32 mouse cellular contexts compared by ENCODE assay signal in genomic region chr1:83015329-83015879, GRCm38 (mm10). TPM values are rescaled to one million over a fixed set of nuclear protein-coding genes. Genes with fewer than 3 reads are reported as not detected.
DNase-seq lines count a peak whose midpoint lies in the region; TF ChIP-seq lines count a peak whose summit lies in the region.
"Had no signal": no experiment of that assay in that cellular context is flagged by ENCODE, and none has a peak within 500 bp of the region (broad histone marks: within the 10 kb centered on the region; RNA-seq: fewer than 3 reads in every experiment).

No protein-coding gene starts in this region.

- peak overlapping the region; percentile 63; the same call in 1 of the 2 replicates for H3K27ac ChIP-seq in CH12.LX (ENCODE audit: insufficient read depth, low read depth)
- H3K27ac ChIP-seq: embryonic facial prominence, embryonic 13.5 days; embryonic facial prominence, embryonic 15.5 days; forebrain, embryonic 10.5 days; forebrain, embryonic 13.5 days; forebrain, embryonic 15.5 days had no signal

- in situ Hi-C loops in CH12.LX (cut with MboI; ENCODE audit: low pct_ligation_motif_present, low pct_unique_long_range_greater_than_20kb, low sequenced_read_pairs) = no loop called here

- TF ChIP-seq EP300 in CH12.LX (IDR thresholded peaks at IDR 0.05; ENCODE audit: low read length) = no peak; the same call in 1 of the 2 replicates

- no peaks in the 10 kb centered on the region for H3K27me3 ChIP-seq in CH12.LX (replicated peaks)
- H3K27me3 ChIP-seq: embryonic facial prominence, embryonic 13.5 days; embryonic facial prominence, embryonic 15.5 days; forebrain, embryonic 13.5 days; forebrain, embryonic 15.5 days had no signal

- TF ChIP-seq POLR2A in CH12.LX (IDR thresholded peaks at IDR 0.05; ENCODE audit: low read depth, low read length) = no peak

- peak overlapping the region; percentile 34 for H3K4me2 ChIP-seq in CH12.LX (ENCODE audit: insufficient read depth, low read depth, poor library complexity, severe bottlenecking)
- H3K4me2 ChIP-seq: embryonic facial prominence, embryonic 13.5 days; embryonic facial prominence, embryonic 15.5 days; forebrain, embryonic 13.5 days; forebrain, embryonic 15.5 days had no signal

- peak overlapping the region; percentile 7; the same call in 1 of the 2 replicates for H3K9ac ChIP-seq in CH12.LX (ENCODE audit: insufficient read depth, low read depth)
- H3K9ac ChIP-seq: embryonic facial prominence, embryonic 13.5 days; embryonic facial prominence, embryonic 15.5 days; forebrain, embryonic 13.5 days; forebrain, embryonic 15.5 days; forebrain, postnatal 0 days had no signal

- H3K4me3 ChIP-seq in CH12.LX (replicated peaks in 1 of 3; ENCODE audit: low read depth in 2 of 3, low read length in 2 of 3, poor library complexity in 1 of 3) = no peak overlapping the region
- H3K4me3 ChIP-seq: embryonic facial prominence, embryonic 13.5 days; embryonic facial prominence, embryonic 15.5 days; erythroblast, embryonic 14.5 days; forebrain, embryonic 10.5 days; forebrain, embryonic 13.5 days; forebrain, embryonic 15.5 days had no signal

- peaks cover 7% of the 10 kb centered on the region for H3K9me3 ChIP-seq in CH12.LX (replicated peaks; ENCODE audit: low read length)
- H3K9me3 ChIP-seq: embryonic facial prominence, embryonic 13.5 days; embryonic facial prominence, embryonic 15.5 days; forebrain, embryonic 10.5 days; forebrain, embryonic 13.5 days; forebrain, embryonic 15.5 days had no signal

- peaks cover 2 to 14% of the 10 kb centered on the region in 2 experiments; a peak in 2 of 4 replicates for H3K4me1 ChIP-seq in CH12.LX (ENCODE audit: control insufficient read depth in 1 of 2, insufficient read depth in 2 of 2)
- H3K4me1 ChIP-seq: embryonic facial prominence, embryonic 13.5 days; embryonic facial prominence, embryonic 15.5 days; forebrain, embryonic 10.5 days; forebrain, embryonic 13.5 days; forebrain, embryonic 15.5 days had no signal

- H3K36me3 ChIP-seq in CH12.LX (replicated peaks in 1 of 2; ENCODE audit: control insufficient read depth in 1 of 2, insufficient read depth in 1 of 2, low read length in 1 of 2) = peaks cover 3 to 9% of the 10 kb centered on the region in 2 experiments
- H3K36me3 ChIP-seq: embryonic facial prominence, embryonic 13.5 days; embryonic facial prominence, embryonic 15.5 days; forebrain, embryonic 10.5 days; forebrain, embryonic 15.5 days had no signal

- no peak for TF ChIP-seq RAD21 in CH12.LX (IDR thresholded peaks at IDR 0.05; ENCODE audit: low read depth, low read length)

- DNase-seq in heart, adult 11 months = peak; percentile 40
- no peak for DNase-seq in heart, adult 8-10 months (ENCODE audit: low spot score)
- DNase-seq in kidney, adult 9 months = peak; percentile 34
- DNase-seq in kidney, postnatal 14 days = no peak
- peak; percentile 27 for DNase-seq in A20 (ENCODE audit: low read depth, low spot score)
- DNase-seq in CH12.LX (ENCODE audit: extremely low read depth) = no peak
- DNase-seq in ovary, postnatal 14 days (ENCODE audit: low spot score) = no peak
- no peak for DNase-seq in adrenal gland, postnatal 36 days
- DNase-seq: adrenal gland, adult 2 months; adrenal gland, postnatal 10 days; adrenal gland, postnatal 25 days; B cell, adult 2 months; cerebellum, adult 11 months; cerebellum, adult 18-20 months; cerebellum, adult 8-10 months; cerebellum, adult 9-11 months; cerebellum, postnatal 14 days; cerebellum, postnatal 36 days; embryo, embryonic 11 days; forebrain, postnatal 0 days had no signal

- H3K79me2 ChIP-seq in CH12.LX (replicated peaks; ENCODE audit: control insufficient read depth, extremely low read depth, insufficient read depth, poor library complexity, severe bottlenecking) = no peaks in the 10 kb centered on the region

- TF ChIP-seq CTCF in CH12.LX (conservative IDR thresholded peaks at IDR 0.05 in 1 of 2, IDR thresholded peaks at IDR 0.05 in 1 of 2; ENCODE audit: low read depth in 2 of 2, low read length in 2 of 2) = no peak

- dilution Hi-C loops in CH12.LX (cut with MboI; ENCODE audit: extremely low pct_ligation_motif_present, extremely low pct_unique_long_range_greater_than_20kb, low sequenced_read_pairs) = no loop called here

TF ChIP-seq in CH12.LX, 34 proteins besides CTCF, POLR2A, EP300 and RAD21:
- TF ChIP-seq SIN3A (IDR thresholded peaks at IDR 0.05; ENCODE audit: low read length) (0 out of 2 replicates have a peak, but pooled peaks have one; percentile 28), JUN (IDR thresholded peaks at IDR 0.05; ENCODE audit: insufficient read depth, low read depth, low read length) (peak; percentile 40), NRF1 (IDR thresholded peaks at IDR 0.05; ENCODE audit: low read depth, low read length) (peak; percentile 26; the same call in 1 of the 2 replicates), SMC3 (IDR thresholded peaks at IDR 0.05; ENCODE audit: low read depth, low read length) (no peak), RCOR1 (conservative IDR thresholded peaks at IDR 0.05; ENCODE audit: low read depth, low read length) (no peak), MYC (IDR thresholded peaks at IDR 0.05; ENCODE audit: low read depth, low read length) (peak; percentile 45; the same call in 1 of the 2 replicates), BHLHE40 (IDR thresholded peaks at IDR 0.05; ENCODE audit: low read depth, low read length) (no peak), NELFE (IDR thresholded peaks at IDR 0.05; ENCODE audit: low read depth, low read length) (no peak), E2F4 (IDR thresholded peaks at IDR 0.05; ENCODE audit: insufficient replicate concordance, low read depth, low read length) (no peak), ETS1 (conservative IDR thresholded peaks at IDR 0.05; ENCODE audit: low read depth, low read length) (0 out of 2 replicates have a peak, but pooled peaks have one; percentile 20), TCF12 (IDR thresholded peaks at IDR 0.05; ENCODE audit: low read depth, low read length) (peak; percentile 52), IRF4 (IDR thresholded peaks at IDR 0.05; ENCODE audit: low read depth, low read length) (peak; percentile 47; the same call in 1 of the 2 replicates), MEF2A (IDR thresholded peaks at IDR 0.05; ENCODE audit: borderline replicate concordance, low read depth, low read length) (peak; percentile 95), ELF1 (IDR thresholded peaks at IDR 0.05; ENCODE audit: low read depth, low read length) (no peak)

RNA-seq across cellular contexts. Expression of gene Gm47959, which starts 15.1 kb away (rescaled TPM):
- not detected for total RNA-seq in heart, adult 8-10 months (2022)
- not detected in 2 replicates for total RNA-seq in CH12.LX (2012; rRNA removed)
- total RNA-seq in CH12.LX (2014; rRNA removed) = not detected in 2 replicates
- not detected in 2 replicates for polyA plus RNA-seq in CH12.LX (2012; ENCODE audit: insufficient read length, low read depth)
- not detected for total RNA-seq in adrenal gland, postnatal 36 days (2021)
- total RNA-seq: adrenal gland, adult 2 months; adrenal gland, postnatal 10 days; adrenal gland, postnatal 25 days; common myeloid progenitor, adult 5-6 weeks; ES-E14; forebrain, postnatal 0 days; MEL had no signal
- polyA plus RNA-seq: adrenal gland, adult 2 months; brain, embryonic 14.5 days; CD4-positive, CD25-positive, alpha-beta regulatory T cell, adult 4 months; embryonic facial prominence, embryonic 11.5 days; embryonic facial prominence, embryonic 13.5 days; erythroblast, embryonic 14.5 days; forebrain, embryonic 10.5 days; forebrain, embryonic 13.5 days; forebrain, embryonic 15.5 days; forebrain, postnatal 0 days had no signal

RNA-seq across cellular contexts. Expression of gene Slc19a3, which starts 22.8 kb away (rescaled TPM):
- total RNA-seq in heart, adult 8-10 months (2022) = under 1 TPM; 0.12 to 0.63 (median 0.37) TPM
- total RNA-seq in CH12.LX (2012; rRNA removed) (1.5 and 3.1 TPM in 2 replicates), CH12.LX (2014; rRNA removed) (0.84 and 1.3 TPM in 2 replicates)
- 0.46 and 0.59 TPM in 2 replicates for polyA plus RNA-seq in CH12.LX (2012; ENCODE audit: insufficient read length, low read depth)
- total RNA-seq in adrenal gland, postnatal 36 days (2021) = under 1 TPM in 1 of 2 experiments, not detected in 1; 0.33 TPM
- total RNA-seq: adrenal gland, postnatal 25 days; common myeloid progenitor, adult 5-6 weeks; MEL had no signal
- polyA plus RNA-seq: CD4-positive, CD25-positive, alpha-beta regulatory T cell, adult 4 months; erythroblast, embryonic 14.5 days had no signal

RNA-seq across cellular contexts. Expression of gene Krtap28-10, which starts 26.9 kb away (rescaled TPM):
- total RNA-seq in heart, adult 8-10 months (2022) = not detected
- total RNA-seq in CH12.LX (2012; rRNA removed) (not detected in 2 replicates), CH12.LX (2014; rRNA removed) (not detected in 2 replicates)
- not detected in 2 replicates for polyA plus RNA-seq in CH12.LX (2012; ENCODE audit: insufficient read length, low read depth)
- not detected for total RNA-seq in adrenal gland, postnatal 36 days (2021)
- total RNA-seq: adrenal gland, adult 2 months; adrenal gland, postnatal 10 days; adrenal gland, postnatal 25 days; common myeloid progenitor, adult 5-6 weeks; ES-E14; forebrain, postnatal 0 days; MEL had no signal
- polyA plus RNA-seq: adrenal gland, adult 2 months; brain, embryonic 14.5 days; CD4-positive, CD25-positive, alpha-beta regulatory T cell, adult 4 months; embryonic facial prominence, embryonic 11.5 days; embryonic facial prominence, embryonic 13.5 days; erythroblast, embryonic 14.5 days; forebrain, embryonic 10.5 days; forebrain, embryonic 13.5 days; forebrain, embryonic 15.5 days; forebrain, postnatal 0 days had no signal

RNA-seq across cellular contexts. Expression of gene Gm47969, which starts 29.3 kb away (rescaled TPM):
- total RNA-seq in heart, adult 8-10 months (2022) = not detected
- not detected in 2 replicates for total RNA-seq in CH12.LX (2012; rRNA removed)
- not detected in 2 replicates for total RNA-seq in CH12.LX (2014; rRNA removed)
- not detected in 2 replicates for polyA plus RNA-seq in CH12.LX (2012; ENCODE audit: insufficient read length, low read depth)
- total RNA-seq in adrenal gland, postnatal 36 days (2021) = not detected
- total RNA-seq: adrenal gland, adult 2 months; adrenal gland, postnatal 10 days; adrenal gland, postnatal 25 days; common myeloid progenitor, adult 5-6 weeks; forebrain, postnatal 0 days; MEL had no signal
- polyA plus RNA-seq: adrenal gland, adult 2 months; brain, embryonic 14.5 days; CD4-positive, CD25-positive, alpha-beta regulatory T cell, adult 4 months; embryonic facial prominence, embryonic 11.5 days; embryonic facial prominence, embryonic 13.5 days; erythroblast, embryonic 14.5 days; forebrain, embryonic 10.5 days; forebrain, embryonic 13.5 days; forebrain, embryonic 15.5 days; forebrain, postnatal 0 days had no signal

RNA-seq across cellular contexts. Expression of gene A030005K14Rik, which starts 43.8 kb away (rescaled TPM):
- not detected for total RNA-seq in heart, adult 8-10 months (2022)
- total RNA-seq in CH12.LX (2012; rRNA removed) (not detected in 2 replicates), CH12.LX (2014; rRNA removed) (not detected in 2 replicates)
- not detected in 2 replicates for polyA plus RNA-seq in CH12.LX (2012; ENCODE audit: insufficient read length, low read depth)
- total RNA-seq in adrenal gland, postnatal 36 days (2021) = not detected
- total RNA-seq: adrenal gland, adult 2 months; adrenal gland, postnatal 10 days; adrenal gland, postnatal 25 days; common myeloid progenitor, adult 5-6 weeks; ES-E14; forebrain, postnatal 0 days; MEL had no signal
- polyA plus RNA-seq: adrenal gland, adult 2 months; brain, embryonic 14.5 days; CD4-positive, CD25-positive, alpha-beta regulatory T cell, adult 4 months; embryonic facial prominence, embryonic 11.5 days; embryonic facial prominence, embryonic 13.5 days; erythroblast, embryonic 14.5 days; forebrain, embryonic 10.5 days; forebrain, embryonic 13.5 days; forebrain, embryonic 15.5 days; forebrain, postnatal 0 days had no signal

Comparison
In these comparisons a context has a peak if more than half of its experiments do, and no peak if none do; other contexts are left out.
1. DNase-seq: peak in heart, adult 11 months (single experiment), kidney, adult 9 months (single experiment) and A20 (single experiment); none in heart, adult 8-10 months (single experiment), kidney, postnatal 14 days (single experiment), CH12.LX (single experiment), ovary, postnatal 14 days (single experiment) and adrenal gland, postnatal 36 days (0 of 2).